Mouse (Mus musculus) splenic B cell, adult 2 months (primary cell): ENCODE results near the gene Vti1a.

ENCODE experiments used
- DNase-seq: peaks from one replicate; pipeline ENCODE4 v3.0.0-alpha.2; 2011; ENCODE audit warnings: low read depth, low spot score
- H3K27me3 ChIP-seq: 2 replicates; pipeline ENCODE4 v1.6.1; 2012; ENCODE audit warnings: mild to moderate bottlenecking, low read length, moderate library complexity, mixed read lengths; ENCODE audit not compliant: control insufficient read depth, poor library complexity, insufficient read depth, severe bottlenecking
- H3K36me3 ChIP-seq: 2 replicates; pipeline ENCODE4 v1.6.1; 2012; ENCODE audit warnings: mild to moderate bottlenecking, low read length, moderate library complexity, mixed read lengths; ENCODE audit not compliant: control insufficient read depth, poor library complexity, insufficient read depth, severe bottlenecking

Gene Vti1a

GRCm38 (mm10) chr19:55592876-55593691 lies 277.0 kb downstream of the Vti1a start:
- H3K36me3 ChIP-seq: no peaks in the 10 kb centered on the region
- H3K27me3 ChIP-seq: no peaks in the 10 kb centered on the region
- no peak for DNase-seq

GRCm38 (mm10) chr19:55593729-55594444 lies 277.8 kb downstream of the Vti1a start:
- H3K36me3 ChIP-seq: no peaks in the 10 kb centered on the region

GRCm38 (mm10) chr19:55594451-55594850 lies 278.4 kb downstream of the Vti1a start:
- DNase-seq: no peak
- Histone ChIP-seq H3K36me3 (no peaks in the 10 kb centered on the region), H3K27me3 (no peaks in the 10 kb centered on the region)

More at GRCm38 (mm10) chr19:55593729-55594444, 277.8 kb downstream of the Vti1a start:
- no peaks in the 10 kb centered on the region for H3K27me3 ChIP-seq
- no peak for DNase-seq

GRCm38 (mm10) chr19:55595945-55596649 lies 280.0 kb downstream of the Vti1a start:
- Histone ChIP-seq H3K36me3 (no peaks in the 10 kb centered on the region), H3K27me3 (no peaks in the 10 kb centered on the region)
- no peak for DNase-seq

GRCm38 (mm10) chr19:55596804-55597203 lies 280.7 kb downstream of the Vti1a start:
- Histone ChIP-seq H3K36me3 (no peaks in the 10 kb centered on the region), H3K27me3 (no peaks in the 10 kb centered on the region)
- DNase-seq: no peak

GRCm38 (mm10) chr19:55597296-55597695 lies 281.2 kb downstream of the Vti1a start:
- DNase-seq: no peak
- no peaks in the 10 kb centered on the region for H3K36me3 ChIP-seq
- no peaks in the 10 kb centered on the region for H3K27me3 ChIP-seq

- no peaks in the 10 kb centered on the region for H3K36me3 ChIP-seq
- no peak for DNase-seq
- no peaks in the 10 kb centered on the region for H3K27me3 ChIP-seq
These were observed 281.9 kb downstream of the Vti1a start for GRCm38 (mm10) chr19:55597951-55598350.

- H3K27me3 ChIP-seq: no peaks in the 10 kb centered on the region
- DNase-seq: no peak
- no peaks in the 10 kb centered on the region for H3K36me3 ChIP-seq
These were observed 283.0 kb downstream of the Vti1a start for GRCm38 (mm10) chr19:55599124-55599523.

GRCm38 (mm10) chr19:55607725-55608124 lies 291.6 kb downstream of the Vti1a start:
- H3K36me3 ChIP-seq: no peaks in the 10 kb centered on the region

GRCm38 (mm10) chr19:55608858-55609375 lies 292.8 kb downstream of the Vti1a start:
- DNase-seq: no peak
- no peaks in the 10 kb centered on the region for H3K27me3 ChIP-seq
- H3K36me3 ChIP-seq: no peaks in the 10 kb centered on the region

More at GRCm38 (mm10) chr19:55607725-55608124, 291.6 kb downstream of the Vti1a start:
- H3K27me3 ChIP-seq: no peaks in the 10 kb centered on the region
- DNase-seq: no peak

GRCm38 (mm10) chr19:55609806-55610205 lies 293.7 kb downstream of the Vti1a start:
- Histone ChIP-seq H3K36me3 (no peaks in the 10 kb centered on the region), H3K27me3 (no peaks in the 10 kb centered on the region)
- no peak for DNase-seq

- no peaks in the 10 kb centered on the region for H3K27me3 ChIP-seq
These were observed 299.6 kb downstream of the Vti1a start for GRCm38 (mm10) chr19:55615743-55616142.

GRCm38 (mm10) chr19:55616276-55616675 lies 300.2 kb downstream of the Vti1a start:
- H3K27me3 ChIP-seq: no peaks in the 10 kb centered on the region
- no peak for DNase-seq
- no peaks in the 10 kb centered on the region for H3K36me3 ChIP-seq

More at GRCm38 (mm10) chr19:55615743-55616142, 299.6 kb downstream of the Vti1a start:
- no peaks in the 10 kb centered on the region for H3K36me3 ChIP-seq
- no peak for DNase-seq

GRCm38 (mm10) chr19:55616937-55617336 lies 300.8 kb downstream of the Vti1a start:
- no peaks in the 10 kb centered on the region for H3K36me3 ChIP-seq
- no peaks in the 10 kb centered on the region for H3K27me3 ChIP-seq
- DNase-seq: no peak
